Mouse (Mus musculus): ENCODE measurements around the gene Gria1. TPM values are rescaled to one million over a fixed set of nuclear protein-coding genes. Genes with fewer than 3 reads are reported as not detected.

Gria1 gene
- polyA plus RNA-seq (2016; fragmentation: Nextera tagmentation; extraction: Ambion mirVana) = 10.8 and 10.9 TPM in 2 replicates

DNA sequence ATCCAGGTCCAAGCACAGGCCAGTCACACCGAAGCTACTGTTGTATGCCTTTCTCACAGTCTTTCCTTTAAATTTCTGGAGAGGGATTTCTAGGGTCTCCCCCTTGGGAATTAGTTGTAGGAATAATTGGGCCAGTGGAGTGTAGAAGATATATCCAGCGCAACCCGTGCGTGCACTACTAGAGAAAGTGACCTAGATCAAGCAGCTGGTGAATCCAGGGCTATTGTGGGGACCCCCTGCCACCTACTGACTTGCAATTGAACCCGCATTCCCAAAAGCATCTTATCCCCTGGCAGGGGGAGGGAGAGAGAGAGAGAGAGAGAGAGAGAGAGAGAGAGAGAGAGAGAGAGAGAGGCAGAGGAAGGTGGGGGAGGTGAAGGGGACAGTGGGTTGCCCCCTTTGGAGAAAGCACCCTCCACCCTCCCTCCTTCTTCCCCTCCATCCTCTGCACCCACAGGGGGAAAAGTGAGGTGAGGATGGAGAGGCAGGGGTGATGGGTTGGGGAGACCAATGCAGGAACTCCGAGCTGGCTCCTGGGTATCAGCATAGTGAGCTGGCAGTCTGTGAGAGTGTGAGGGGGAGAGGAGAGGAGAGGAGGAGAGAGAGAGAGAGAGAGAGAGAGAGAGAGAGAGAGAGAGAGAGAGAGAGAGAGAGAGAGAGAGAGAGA is at the start of gene Gria1:
Gene Gria1 (plus strand): TSS at position 364 of the 667 bp plus-strand sequence.
- H3K9me3 ChIP-seq = no peaks in the 10 kb centered on the region
- H3K27me3 ChIP-seq (replicated peaks) = no peaks in the 10 kb centered on the region
- H3K4me1 ChIP-seq = peaks cover 3% of the 10 kb centered on the region
- no peak within 1 kb of the TSS for H3K27ac ChIP-seq
- peak within 1 kb of the TSS; percentile 45 for H3K9ac ChIP-seq
- H3K36me3 ChIP-seq = no peaks in the 10 kb centered on the region
- peak within 1 kb of the TSS; percentile 34 for H3K4me3 ChIP-seq
- 25% methylated on average over 6 of the region's 6 CpGs for WGBS
- peak within 1 kb of the TSS; percentile 59 for H3K4me2 ChIP-seq (replicated peaks)
- peak; percentile 63; the same call in 1 of the 2 replicates for ATAC-seq (ENCODE audit: low FRiP score, low read depth)

DNA sequence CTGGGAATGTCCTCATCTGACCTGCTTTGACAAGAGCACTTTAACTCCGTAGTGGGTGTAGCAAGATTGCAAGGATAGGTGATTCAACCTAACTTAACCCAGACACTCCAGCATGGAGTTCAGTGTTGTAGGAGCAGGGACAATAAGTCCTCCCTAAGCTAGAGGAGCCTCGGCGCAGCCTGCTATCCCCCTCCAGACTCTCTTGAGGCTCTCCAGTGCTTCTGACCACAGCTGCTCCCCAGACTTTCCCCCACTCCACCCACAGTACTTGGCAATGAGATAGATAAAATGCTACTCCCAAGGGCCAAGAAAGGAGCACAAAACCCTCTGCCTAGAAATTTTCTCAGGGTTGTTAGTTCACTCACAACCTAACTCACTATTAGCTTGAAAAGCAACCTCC is 49.4 kb upstream of the Gria1 start:
- Histone ChIP-seq H3K9me3 (no peaks in the 10 kb centered on the region), H3K4me3 (no peak overlapping the region), H3K27ac (no peak overlapping the region), H3K4me1 (no peaks in the 10 kb centered on the region), H3K4me2 (replicated peaks) (no peak overlapping the region), H3K9ac (no peak overlapping the region), H3K36me3 (no peaks in the 10 kb centered on the region), H3K27me3 (replicated peaks) (no peaks in the 10 kb centered on the region)
- WGBS = 88% methylated on average over 3 of the region's 3 CpGs
- no peak for ATAC-seq (ENCODE audit: low FRiP score, low read depth)

DNA sequence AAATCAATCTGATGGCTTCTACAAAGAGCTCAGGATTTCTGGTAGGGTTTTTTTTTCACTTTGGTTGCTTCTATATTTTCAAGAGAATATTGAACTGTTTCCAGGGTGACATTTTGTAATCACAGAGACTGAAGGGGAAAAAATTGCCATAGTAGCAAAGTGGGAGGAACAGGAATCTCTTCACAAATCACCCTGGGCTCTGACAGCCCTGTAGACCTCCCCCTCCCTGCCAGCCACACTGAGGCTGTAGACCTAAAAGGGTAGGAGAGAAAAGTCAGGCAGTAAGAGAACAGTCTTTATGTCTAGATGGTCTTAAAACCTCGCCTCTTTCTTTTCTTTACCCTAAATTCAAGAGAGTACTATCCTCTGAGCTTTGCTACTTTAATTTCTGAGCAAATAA is 38.4 kb upstream of the Gria1 start:
- no peak for ATAC-seq (ENCODE audit: low FRiP score, low read depth)
- 44% methylated on average over 1 of the region's 1 CpGs for WGBS

DNA sequence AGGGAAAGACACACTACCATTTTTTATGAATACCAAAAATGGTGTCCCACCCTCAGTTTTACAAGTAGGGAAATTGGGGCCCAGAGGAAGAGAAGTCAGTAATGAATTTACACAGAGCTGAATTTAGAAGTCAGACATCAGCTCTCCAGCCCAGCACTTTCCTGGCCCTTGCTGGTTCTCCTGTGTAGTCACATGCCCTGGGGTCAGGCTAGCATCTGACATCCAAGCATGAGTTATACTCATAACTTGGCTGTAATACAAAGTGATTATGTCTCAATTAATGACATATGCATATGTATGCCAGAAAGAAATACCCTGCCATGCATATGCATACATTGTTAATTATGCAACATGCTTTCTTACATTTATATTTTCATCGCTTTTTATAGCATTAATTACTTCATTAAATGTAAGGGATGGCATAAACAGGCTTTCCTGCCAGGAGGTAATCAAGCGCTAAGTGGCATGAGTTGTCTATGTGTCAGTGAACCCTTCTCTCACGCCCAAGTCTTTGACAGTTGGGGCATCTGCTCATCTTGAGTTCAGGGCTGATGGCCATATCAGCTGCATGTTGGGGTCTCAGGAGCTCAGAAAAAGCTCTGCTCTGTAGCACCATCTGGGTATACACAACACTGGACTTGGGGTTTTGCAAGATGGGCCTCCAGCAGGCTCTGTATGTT is 26.7 kb upstream of the Gria1 start:
- H3K4me2 ChIP-seq (replicated peaks) = no peak overlapping the region
- no peaks in the 10 kb centered on the region for H3K36me3 ChIP-seq
- no peaks in the 10 kb centered on the region for H3K4me1 ChIP-seq
- no peak for ATAC-seq (ENCODE audit: low FRiP score, low read depth)
- no peak overlapping the region for H3K27ac ChIP-seq
- no peaks in the 10 kb centered on the region for H3K27me3 ChIP-seq (replicated peaks)
- no peak overlapping the region for H3K4me3 ChIP-seq
- WGBS = 83% methylated on average over 3 of the region's 3 CpGs
- no peak overlapping the region for H3K9ac ChIP-seq
- H3K9me3 ChIP-seq = no peaks in the 10 kb centered on the region

More for the DNA sequence above, 38.4 kb upstream of the Gria1 start:
- no peaks in the 10 kb centered on the region for H3K4me1 ChIP-seq
- no peaks in the 10 kb centered on the region for H3K27me3 ChIP-seq (replicated peaks)
- no peak overlapping the region for H3K4me3 ChIP-seq
- H3K9ac ChIP-seq = no peak overlapping the region
- H3K9me3 ChIP-seq = no peaks in the 10 kb centered on the region
- H3K27ac ChIP-seq = no peak overlapping the region
- H3K36me3 ChIP-seq = no peaks in the 10 kb centered on the region
- H3K4me2 ChIP-seq (replicated peaks) = no peak overlapping the region

- no peak for ATAC-seq (ENCODE audit: low FRiP score, low read depth)
- Histone ChIP-seq H3K27ac (no peak overlapping the region), H3K4me3 (no peak overlapping the region), H3K36me3 (no peaks in the 10 kb centered on the region), H3K4me1 (no peaks in the 10 kb centered on the region), H3K27me3 (replicated peaks) (no peaks in the 10 kb centered on the region), H3K9ac (no peak overlapping the region), H3K9me3 (no peaks in the 10 kb centered on the region), H3K4me2 (replicated peaks) (no peak overlapping the region)
- 75% methylated on average over 4 of the region's 4 CpGs for WGBS
Observed at GRCm38 (mm10) chr11:56985457-56985856, 25.7 kb upstream of the Gria1 start.

- WGBS = 80% methylated on average over 3 of the region's 3 CpGs
- H3K27me3 ChIP-seq (replicated peaks) = no peaks in the 10 kb centered on the region
- H3K36me3 ChIP-seq = no peaks in the 10 kb centered on the region
- no peak overlapping the region for H3K4me3 ChIP-seq
- no peak for ATAC-seq (ENCODE audit: low FRiP score, low read depth)
- no peak overlapping the region for H3K9ac ChIP-seq
- no peak overlapping the region for H3K4me2 ChIP-seq (replicated peaks)
- no peak overlapping the region for H3K27ac ChIP-seq
- no peaks in the 10 kb centered on the region for H3K4me1 ChIP-seq
- no peaks in the 10 kb centered on the region for H3K9me3 ChIP-seq
Observed at GRCm38 (mm10) chr11:56999601-57000001, 11.6 kb upstream of the Gria1 start.

DNA sequence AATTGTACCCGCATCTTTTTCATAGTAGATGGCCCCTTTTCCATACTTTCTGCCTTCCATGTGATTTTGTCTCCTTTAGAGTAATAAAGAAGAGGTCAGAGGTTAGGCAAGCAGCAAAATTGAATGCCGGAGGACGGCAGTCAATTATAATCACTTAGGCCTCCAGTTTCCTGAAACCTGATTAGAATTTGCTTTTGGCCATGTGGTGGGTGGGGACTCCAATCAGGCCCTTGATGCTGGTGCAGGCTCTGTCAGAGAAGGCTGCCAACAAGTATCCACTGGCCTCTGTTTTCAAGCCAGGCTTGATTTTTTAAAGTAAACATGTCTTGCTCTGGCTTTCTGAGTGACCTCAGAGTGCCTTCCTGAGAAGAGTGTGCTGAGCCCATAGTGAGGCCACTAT is 6.6 kb upstream of the Gria1 start:
- H3K9me3 ChIP-seq = no peaks in the 10 kb centered on the region
- 45% methylated on average over 3 of the region's 3 CpGs for WGBS
- H3K36me3 ChIP-seq = no peaks in the 10 kb centered on the region
- no peak overlapping the region for H3K27ac ChIP-seq
- H3K4me2 ChIP-seq (replicated peaks) = no peak overlapping the region
- ATAC-seq (ENCODE audit: low FRiP score, low read depth) = no peak
- H3K9ac ChIP-seq = no peak overlapping the region
- H3K27me3 ChIP-seq (replicated peaks) = no peaks in the 10 kb centered on the region
- H3K4me3 ChIP-seq = no peak overlapping the region
- H3K4me1 ChIP-seq = no peaks in the 10 kb centered on the region

GRCm38 (mm10) chr11:57005341-57005740 is 5.8 kb upstream of the Gria1 start:
- no peak overlapping the region for H3K27ac ChIP-seq
- no peak overlapping the region for H3K4me3 ChIP-seq
- no peak for ATAC-seq (ENCODE audit: low FRiP score, low read depth)
- H3K9me3 ChIP-seq = no peaks in the 10 kb centered on the region
- no peaks in the 10 kb centered on the region for H3K4me1 ChIP-seq
- no peaks in the 10 kb centered on the region for H3K27me3 ChIP-seq (replicated peaks)
- H3K4me2 ChIP-seq (replicated peaks) = no peak overlapping the region
- H3K36me3 ChIP-seq = no peaks in the 10 kb centered on the region
- no peak overlapping the region for H3K9ac ChIP-seq
- WGBS = 85% methylated on average over 7 of the region's 7 CpGs

DNA sequence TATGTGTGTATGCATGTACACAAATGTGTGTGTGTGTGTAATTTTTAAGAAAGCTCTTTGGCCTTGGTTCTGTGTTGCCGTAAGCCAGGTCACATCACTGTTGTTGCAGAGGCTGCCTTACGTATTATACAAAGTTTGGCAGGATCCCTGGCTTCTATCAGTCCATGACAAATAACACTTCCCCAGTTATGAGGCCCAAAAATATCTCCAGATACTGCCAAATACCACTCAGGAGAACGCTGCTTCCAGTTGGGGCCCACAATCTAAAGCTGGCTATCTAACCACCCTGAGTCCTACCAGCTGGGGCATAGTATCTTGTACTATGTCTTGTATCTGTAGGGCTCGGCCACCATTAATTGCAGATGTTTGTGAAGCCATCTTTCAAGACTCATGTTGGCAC is 3.4 kb upstream of the Gria1 start:
- ATAC-seq (ENCODE audit: low FRiP score, low read depth) = no peak
- H3K4me2 ChIP-seq (replicated peaks) = no peak overlapping the region
- H3K4me1 ChIP-seq = peaks cover 3% of the 10 kb centered on the region
- no peak overlapping the region for H3K27ac ChIP-seq
- no peak overlapping the region for H3K4me3 ChIP-seq
- 94% methylated on average over 4 of the region's 4 CpGs for WGBS
- H3K9me3 ChIP-seq = no peaks in the 10 kb centered on the region
- H3K36me3 ChIP-seq = no peaks in the 10 kb centered on the region
- H3K9ac ChIP-seq = no peak overlapping the region
- no peaks in the 10 kb centered on the region for H3K27me3 ChIP-seq (replicated peaks)

DNA sequence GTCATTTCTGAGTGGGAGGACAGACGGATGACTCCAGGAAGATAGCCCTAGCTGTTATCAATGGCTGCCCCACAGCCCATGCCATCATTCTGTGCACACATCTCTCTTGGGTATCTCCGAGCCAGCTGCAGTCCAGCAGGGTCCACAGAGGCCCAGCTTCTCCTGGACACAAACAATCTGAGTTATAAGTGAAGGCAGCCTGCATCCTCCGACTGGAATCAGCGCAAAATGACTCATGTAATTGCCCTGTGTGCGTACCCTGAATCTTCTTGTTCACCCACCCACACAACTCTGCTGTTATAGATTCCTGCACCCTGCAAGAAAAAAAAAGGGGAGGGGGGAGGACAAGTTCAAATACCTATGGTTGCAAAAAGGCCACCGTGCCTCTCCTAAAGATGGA is 576 bp upstream of the Gria1 start:
- Histone ChIP-seq H3K4me3 (no peak overlapping the region), H3K27ac (no peak overlapping the region), H3K27me3 (replicated peaks) (no peaks in the 10 kb centered on the region), H3K9ac (no peak overlapping the region), H3K36me3 (no peaks in the 10 kb centered on the region), H3K4me1 (peaks cover 3% of the 10 kb centered on the region), H3K9me3 (no peaks in the 10 kb centered on the region), H3K4me2 (replicated peaks) (peak overlapping the region; percentile 59; the same call in 1 of the 2 replicates)
- WGBS = 72% methylated on average over 6 of the region's 6 CpGs
- no peak for ATAC-seq (ENCODE audit: low FRiP score, low read depth)

DNA sequence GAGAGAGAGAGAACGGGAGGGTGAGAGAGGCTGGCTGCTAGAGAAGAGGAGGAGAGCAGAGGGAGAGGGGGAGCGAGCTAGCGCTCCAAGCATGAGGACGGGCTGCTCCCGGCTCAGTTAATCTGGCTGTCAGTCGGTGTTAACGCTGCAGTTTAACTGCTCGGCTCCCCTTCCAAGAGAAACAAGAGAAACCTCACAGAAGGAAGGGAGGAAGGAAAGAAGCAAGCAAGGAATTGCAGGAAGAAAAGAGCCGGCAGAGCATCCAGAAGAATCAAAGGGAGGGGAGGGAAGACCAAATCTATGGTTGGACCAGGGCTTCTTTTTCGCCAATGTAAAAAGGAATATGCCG is 478 bp downstream of the Gria1 start:
- H3K9ac ChIP-seq = peak overlapping the region; percentile 45
- H3K27me3 ChIP-seq (replicated peaks) = no peaks in the 10 kb centered on the region
- no peak overlapping the region for H3K27ac ChIP-seq
- H3K36me3 ChIP-seq = no peaks in the 10 kb centered on the region
- ATAC-seq (ENCODE audit: low FRiP score, low read depth) = no peak
- WGBS = 4% methylated on average over 11 of the region's 11 CpGs
- peak overlapping the region; percentile 34 for H3K4me3 ChIP-seq
- peaks cover 3% of the 10 kb centered on the region for H3K4me1 ChIP-seq
- peak overlapping the region; percentile 59 for H3K4me2 ChIP-seq (replicated peaks)
- H3K9me3 ChIP-seq = no peaks in the 10 kb centered on the region

DNA sequence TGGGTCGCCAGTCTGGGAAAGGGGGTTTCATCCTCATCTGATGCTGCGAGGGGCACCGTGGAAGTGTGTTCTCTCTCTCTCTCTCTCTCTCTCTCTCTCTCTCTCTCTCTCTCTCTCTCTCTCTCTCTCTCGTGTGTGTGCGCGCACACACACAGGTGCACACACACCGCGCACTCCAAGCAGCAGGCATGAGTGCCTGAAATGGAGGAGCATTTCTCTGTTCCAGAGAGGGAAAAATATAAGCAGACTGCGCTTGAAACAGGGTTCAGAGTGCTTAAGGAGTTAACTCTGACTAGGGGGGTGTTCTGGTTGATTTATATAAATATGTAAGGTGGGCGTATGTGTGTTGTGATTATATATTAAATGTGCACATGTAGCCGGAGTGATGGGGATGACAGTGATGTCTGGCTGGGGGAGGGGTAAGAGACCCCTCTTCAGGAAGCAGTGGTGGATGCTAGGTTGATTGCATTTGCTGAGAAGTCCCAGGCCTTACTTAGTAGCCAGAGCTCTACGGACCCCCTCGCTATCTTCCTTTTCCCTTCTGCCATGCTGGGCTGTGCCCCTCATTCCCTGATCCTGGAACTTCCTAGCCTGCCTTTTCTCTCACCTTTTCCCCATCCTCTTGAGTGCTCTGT is 1.2 kb downstream of the Gria1 start:
- no peak for ATAC-seq (ENCODE audit: low FRiP score, low read depth)
- 36% methylated on average over 13 of the region's 13 CpGs for WGBS
- no peak overlapping the region for H3K27ac ChIP-seq

More for the DNA sequence above, 1.2 kb downstream of the Gria1 start:
- H3K4me2 ChIP-seq (replicated peaks) = peak overlapping the region; percentile 59
- H3K36me3 ChIP-seq = no peaks in the 10 kb centered on the region
- peak overlapping the region; percentile 45 for H3K9ac ChIP-seq
- no peaks in the 10 kb centered on the region for H3K27me3 ChIP-seq (replicated peaks)
- no peaks in the 10 kb centered on the region for H3K9me3 ChIP-seq
- peaks cover 3% of the 10 kb centered on the region for H3K4me1 ChIP-seq
- H3K4me3 ChIP-seq = peak overlapping the region; percentile 34

All from neural tube, embryonic 12.5 days (tissue).